Mouse (Mus musculus): ENCODE measurements around the gene Uqcrq. TPM values are rescaled to one million over a fixed set of nuclear protein-coding genes. Genes with fewer than 3 reads are reported as not detected.

Gene Uqcrq
- total and polyA plus RNA-seq, 3 experiments, result 72.4 to 1,130 TPM; not detected in 1

DNA sequence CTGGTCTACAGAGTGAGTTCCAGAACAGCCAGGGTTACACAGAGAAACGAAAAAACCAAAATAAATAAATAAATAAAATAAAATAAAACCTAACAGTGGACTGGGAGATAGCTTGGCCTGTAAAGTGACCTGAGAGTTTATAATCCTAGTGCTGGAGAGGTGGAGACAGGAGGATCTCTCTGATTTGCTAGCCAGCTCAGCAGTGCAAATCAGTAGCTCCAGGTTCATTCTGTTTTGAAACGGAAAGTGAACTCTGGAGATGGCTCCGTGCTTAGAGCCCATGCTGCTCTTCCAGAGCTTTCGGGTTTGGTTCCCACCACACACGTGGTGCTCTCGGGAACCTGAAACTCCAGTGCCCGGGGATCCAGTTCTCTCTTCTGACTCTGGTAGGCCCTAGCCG lies 17.4 kb upstream of the Uqcrq start:
- Histone ChIP-seq H3K27me3 (ENCODE audit: control insufficient read depth in 1 of 2, insufficient read depth in 2 of 2, low read length in 2 of 2) (peaks cover 20 to 22% of the 10 kb centered on the region in 2 experiments), H3K4me3 (ENCODE audit: control insufficient read depth in 1 of 2, insufficient read depth in 1 of 2, low read depth in 2 of 2, low read length in 2 of 2) (no peak overlapping the region), H3K4me1 (ENCODE audit: control insufficient read depth in 1 of 2, insufficient read depth in 2 of 2, low read length in 2 of 2) (peaks cover 0 to 7% of the 10 kb centered on the region in 2 experiments; a peak in 2 of 4 replicates), H3K9ac (ENCODE audit: control insufficient read depth, low read depth, low read length, poor library complexity, severe bottlenecking) (no peak overlapping the region), H3K9me3 (replicated peaks; ENCODE audit: insufficient read depth, low read length) (no peaks in the 10 kb centered on the region), H3K27ac (ENCODE audit: control insufficient read depth, low read depth, low read length) (no peak overlapping the region), H3K79me2 (ENCODE audit: control insufficient read depth, insufficient read depth, low read length, poor library complexity) (no peaks in the 10 kb centered on the region), H3K36me3 (ENCODE audit: control insufficient read depth in 1 of 2, insufficient read depth in 2 of 2, low read length in 2 of 2) (peaks cover 0 to 3% of the 10 kb centered on the region in 2 experiments; a peak in 2 of 4 replicates)
- TF ChIP-seq JUND (IDR thresholded peaks at IDR 0.05; ENCODE audit: low read depth, low read length), result no peak
- TF ChIP-seq SMC3 (IDR thresholded peaks at IDR 0.05; ENCODE audit: low read depth, low read length), result no peak
- TF ChIP-seq MXI1 (IDR thresholded peaks at IDR 0.05; ENCODE audit: low read depth, low read length), result no peak
- TF ChIP-seq ZKSCAN1 (IDR thresholded peaks at IDR 0.05; ENCODE audit: low read depth, low read length), result no peak
- TF ChIP-seq NELFE (IDR thresholded peaks at IDR 0.05; ENCODE audit: low read depth, low read length), result no peak
- no peak for TF ChIP-seq ZNF384 (IDR thresholded peaks at IDR 0.05; ENCODE audit: low read depth, low read length)
- no peak for TF ChIP-seq RAD21 (IDR thresholded peaks at IDR 0.05; ENCODE audit: low read depth, low read length)
- no peak for DNase-seq (ENCODE audit: low read depth, low spot score)

DNA sequence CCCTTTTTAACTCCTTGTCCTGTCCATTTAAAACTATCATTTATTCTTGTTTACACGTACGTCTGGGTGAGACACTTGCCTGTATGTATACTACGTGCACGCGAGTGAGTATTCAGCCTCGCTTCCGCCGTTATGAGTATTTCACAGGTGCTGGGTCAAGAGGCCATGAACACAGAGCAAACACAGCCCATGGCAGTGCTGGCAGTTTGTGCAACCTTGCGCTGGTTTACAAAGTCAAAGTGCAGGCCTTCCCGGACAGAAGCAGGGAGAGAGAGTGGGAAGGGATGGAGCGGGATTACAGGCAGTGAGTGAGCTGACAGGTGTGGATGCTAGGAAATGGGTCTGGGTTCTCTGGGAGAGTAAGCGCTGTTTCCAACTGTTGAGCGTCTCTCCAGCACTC lies 15.6 kb upstream of the Uqcrq start:
- Histone ChIP-seq H3K9me3 (replicated peaks; ENCODE audit: insufficient read depth, low read length) (no peaks in the 10 kb centered on the region), H3K4me1 (ENCODE audit: control insufficient read depth in 1 of 2, insufficient read depth in 2 of 2, low read length in 2 of 2) (peaks cover 0 to 13% of the 10 kb centered on the region in 2 experiments; a peak in 2 of 4 replicates), H3K27me3 (ENCODE audit: control insufficient read depth in 1 of 2, insufficient read depth in 2 of 2, low read length in 2 of 2) (peaks cover 9 to 14% of the 10 kb centered on the region in 2 experiments), H3K79me2 (ENCODE audit: control insufficient read depth, insufficient read depth, low read length, poor library complexity) (no peaks in the 10 kb centered on the region), H3K9ac (ENCODE audit: control insufficient read depth, low read depth, low read length, poor library complexity, severe bottlenecking) (no peak overlapping the region), H3K27ac (ENCODE audit: control insufficient read depth, low read depth, low read length) (no peak overlapping the region), H3K36me3 (ENCODE audit: control insufficient read depth in 1 of 2, insufficient read depth in 2 of 2, low read length in 2 of 2) (peaks cover 0 to 5% of the 10 kb centered on the region in 2 experiments; a peak in 2 of 4 replicates), H3K4me3 (ENCODE audit: control insufficient read depth in 1 of 2, insufficient read depth in 1 of 2, low read depth in 2 of 2, low read length in 2 of 2) (no peak overlapping the region)
- no peak for DNase-seq (ENCODE audit: low read depth, low spot score)
- no peak for TF ChIP-seq POLR2AphosphoS2 (IDR thresholded peaks at IDR 0.05; ENCODE audit: low read length)
- TF ChIP-seq NELFE (IDR thresholded peaks at IDR 0.05; ENCODE audit: low read depth, low read length), result no peak
- no peak for TF ChIP-seq UBTF (IDR thresholded peaks at IDR 0.05; ENCODE audit: borderline replicate concordance, insufficient read depth, low read depth, low read length)
- no peak for TF ChIP-seq TCF12 (IDR thresholded peaks at IDR 0.05; ENCODE audit: low read depth, low read length)
- no peak for TF ChIP-seq GABPA (IDR thresholded peaks at IDR 0.05; ENCODE audit: low read depth, low read length)
- no peak for TF ChIP-seq KAT2A (conservative IDR thresholded peaks at IDR 0.05; ENCODE audit: low read depth, low read length)
- no peak for TF ChIP-seq ZMIZ1 (IDR thresholded peaks at IDR 0.05; ENCODE audit: low read depth, low read length)
- TF ChIP-seq USF2 (IDR thresholded peaks at IDR 0.05; ENCODE audit: borderline replicate concordance in 1 of 2, insufficient read depth in 1 of 2, low read depth in 1 of 2, low read length in 2 of 2), result no peak
- no peak for TF ChIP-seq ETS1 (IDR thresholded peaks at IDR 0.05; ENCODE audit: low read depth, low read length)
- no peak for TF ChIP-seq MYC (IDR thresholded peaks at IDR 0.05; ENCODE audit: low read depth, low read length)
- TF ChIP-seq SMC3 (IDR thresholded peaks at IDR 0.05; ENCODE audit: low read depth, low read length), result no peak
- TF ChIP-seq CTCF (IDR thresholded peaks at IDR 0.05 in 2 of 3, conservative IDR thresholded peaks at IDR 0.05 in 1 of 3; ENCODE audit: control insufficient read depth in 1 of 3, insufficient read depth in 1 of 3, low read depth in 2 of 3, low read length in 3 of 3, poor library complexity in 1 of 3, severe bottlenecking in 1 of 3), result no peak
- no peak for TF ChIP-seq MEF2A (IDR thresholded peaks at IDR 0.05; ENCODE audit: extremely low read depth, insufficient replicate concordance, low read depth, low read length, poor library complexity, severe bottlenecking)
- TF ChIP-seq NRF1 (IDR thresholded peaks at IDR 0.05; ENCODE audit: insufficient read depth, low read depth, low read length, poor library complexity, severe bottlenecking), result no peak
- TF ChIP-seq EP300 (IDR thresholded peaks at IDR 0.05; ENCODE audit: low read depth in 1 of 2, low read length in 2 of 2), result no peak
- no peak for TF ChIP-seq SIN3A (IDR thresholded peaks at IDR 0.05; ENCODE audit: low read length)
- TF ChIP-seq MYB (IDR thresholded peaks at IDR 0.05; ENCODE audit: low read depth, low read length), result no peak
- TF ChIP-seq POLR2A (IDR thresholded peaks at IDR 0.05; ENCODE audit: control insufficient read depth in 1 of 2, insufficient read depth in 1 of 2, low read depth in 1 of 2, low read length in 2 of 2, poor library complexity in 1 of 2), result no peak

Measured in MEL (cell line).